Mouse (Mus musculus) spleen, embryonic (tissue): Measurements from ENCODE around the gene Zswim4.

Experiments used
- CTCF ChIA-PET: fragments of 350-600 bp; sonication (Branson Sonifier 250); formaldehyde crosslinking; loops from one replicate; lab custom pipeline; 2022; lab: Charles Lee

The Zswim4 gene

GRCm38 (mm10) chr8:84184085-84185043 is 52.5 kb downstream of the Zswim4 start:
- CTCF ChIA-PET, result interaction anchor here (3.3 kb wide), 1 partner anchor 26 kb away, joined by 24 read pairs; no protein-coding TSS in a partner anchor

- CTCF ChIA-PET, result interaction anchor here (0.9 kb wide), 1 partner anchor 28 kb away, joined by 3 read pairs; no protein-coding TSS in a partner anchor
Measured at GRCm38 (mm10) chr8:84183261-84184084, 53.4 kb downstream of the Zswim4 start.

- CTCF ChIA-PET, result interaction anchor here (0.9 kb wide), 1 partner anchor 29 kb away, joined by 3 read pairs; no protein-coding TSS in a partner anchor
Measured at GRCm38 (mm10) chr8:84182833-84183232, 54.0 kb downstream of the Zswim4 start.

GRCm38 (mm10) chr8:84180530-84181190 is 56.2 kb downstream of the Zswim4 start:
- CTCF ChIA-PET, result interaction anchor here (0.6 kb wide), 1 partner anchor 506 kb away, joined by 5 read pairs; no protein-coding TSS in a partner anchor

GRCm38 (mm10) chr8:84179946-84180345 is 56.9 kb downstream of the Zswim4 start:
- CTCF ChIA-PET, result interaction anchor here (0.6 kb wide), 1 partner anchor 100 kb away, joined by 5 read pairs; no protein-coding TSS in a partner anchor

- CTCF ChIA-PET, result no interaction called here
Measured at GRCm38 (mm10) chr8:84178592-84178991, 58.3 kb downstream of the Zswim4 start.

GRCm38 (mm10) chr8:84177405-84177804 is 59.5 kb downstream of the Zswim4 start:
- CTCF ChIA-PET, result no interaction called here

GRCm38 (mm10) chr8:84176560-84176959 is 60.3 kb downstream of the Zswim4 start:
- CTCF ChIA-PET, result no interaction called here

- CTCF ChIA-PET, result interaction anchor here (1.2 kb wide), 1 partner anchor 135 kb away, joined by 3 read pairs; no protein-coding TSS in a partner anchor
Measured at GRCm38 (mm10) chr8:84173861-84174260, 63.0 kb downstream of the Zswim4 start.

GRCm38 (mm10) chr8:84170096-84170495 is 66.8 kb downstream of the Zswim4 start:
- CTCF ChIA-PET, result no interaction called here

- CTCF ChIA-PET, result no interaction called here
Measured at GRCm38 (mm10) chr8:84167696-84168095, 69.2 kb downstream of the Zswim4 start.
